Mouse (Mus musculus) splenic B cell, adult 2 months (primary cell): ENCODE measurements around the gene C1qtnf5.
A peak's percentile ranks its signal among the peaks of the same experiment; 100 is the strongest.

ENCODE experiments used
- DNase-seq: peaks from one replicate; pipeline ENCODE4 v3.0.0-alpha.2; 2011; ENCODE audit warnings: low read depth, low spot score
- H3K27me3 ChIP-seq: 2 replicates; pipeline ENCODE4 v1.6.1; 2012; ENCODE audit warnings: mild to moderate bottlenecking, low read length, moderate library complexity, mixed read lengths; ENCODE audit not compliant: control insufficient read depth, poor library complexity, insufficient read depth, severe bottlenecking
- H3K36me3 ChIP-seq: 2 replicates; pipeline ENCODE4 v1.6.1; 2012; ENCODE audit warnings: mild to moderate bottlenecking, low read length, moderate library complexity, mixed read lengths; ENCODE audit not compliant: control insufficient read depth, poor library complexity, insufficient read depth, severe bottlenecking

Gene C1qtnf5

GRCm38 (mm10) chr9:44144023-44144717, 37.1 kb downstream of the C1qtnf5 start:
- DNase-seq, result no peak
- H3K36me3 ChIP-seq, result peaks cover 8% of the 10 kb centered on the region; the same call in 1 of the 2 replicates
- H3K27me3 ChIP-seq, result no peaks in the 10 kb centered on the region

- H3K27me3 ChIP-seq, result no peaks in the 10 kb centered on the region
- H3K36me3 ChIP-seq, result peaks cover 8% of the 10 kb centered on the region; the same call in 1 of the 2 replicates
- DNase-seq, result no peak
Observed at GRCm38 (mm10) chr9:44144718-44145060, 37.6 kb downstream of the C1qtnf5 start.

GRCm38 (mm10) chr9:44147290-44147689, 40.2 kb downstream of the C1qtnf5 start:
- Histone ChIP-seq H3K27me3 (no peaks in the 10 kb centered on the region), H3K36me3 (peaks cover 10% of the 10 kb centered on the region; the same call in 1 of the 2 replicates)
- DNase-seq, result peak; percentile 38
